Mouse (Mus musculus) bone marrow, adult 2 months (tissue): ENCODE data around the gene Polr2j.

Experiments used
- CTCF ChIP-seq: fragments of 200-500 bp; IDR thresholded peaks from 2 replicates; pipeline ENCODE4 v1.5.1; 2011; ENCODE audit warnings: low read length, control low read depth; ENCODE audit not compliant: control insufficient read depth, insufficient read depth
- POLR2A ChIP-seq: fragments of 200-500 bp; IDR thresholded peaks from 2 replicates; pipeline ENCODE4 v1.6.1; 2011; ENCODE audit warnings: low read depth, mild to moderate bottlenecking, control low read depth, low read length, borderline replicate concordance; ENCODE audit not compliant: control insufficient read depth

- TF ChIP-seq POLR2A, result peak; percentile 71; the same call in 1 of the 2 replicates
- peak; percentile 68 for TF ChIP-seq CTCF
These were observed 19.3 kb downstream of the Polr2j start, which contains the start of the genes Lrwd1 and Alkbh4 for GRCm38 (mm10) chr5:136135571-136136291.
